Mouse (Mus musculus) spleen, postnatal 0 days (tissue): Measurements from ENCODE around the gene H2al2a. TPM values are rescaled to one million over a fixed set of nuclear protein-coding genes. Genes with fewer than 3 reads are reported as not detected.

Experiments used
- polyA plus RNA-seq: library from polyadenylated mRNA; unstranded; fragments of >200 nt; fragmentation: Nextera tagmentation; extraction: Ambion mirVana; gene quantifications from 2 replicates; pipeline ENCODE4 v1.2.1, GENCODE M21; 2015

Gene H2al2a
- not detected in 2 replicates for polyA plus RNA-seq

GRCm38 (mm10) chr2:17996858-17997257 lies at the start of gene H2al2a:
Gene H2al2a (minus strand): TSS chr2:17996958.

DNA sequence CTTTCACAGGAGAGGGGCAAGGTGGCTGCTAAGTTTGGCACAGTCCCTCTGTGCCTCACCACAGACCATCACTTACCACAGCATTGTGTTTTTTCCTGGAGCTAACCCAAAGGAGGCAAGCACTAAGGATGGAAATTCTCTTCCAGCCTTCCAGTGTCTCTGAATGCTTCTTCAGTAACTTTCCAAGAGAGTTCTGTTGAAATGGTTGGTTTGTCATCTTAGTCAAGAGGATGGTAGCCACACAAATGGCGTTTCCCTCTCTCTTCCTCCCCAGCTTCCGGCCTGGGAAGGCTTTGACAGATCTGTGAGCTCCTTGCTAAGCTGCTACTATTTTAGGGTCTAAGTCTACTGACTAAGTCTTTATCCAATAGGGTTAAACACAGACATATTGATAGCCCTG lies 40.7 kb upstream of the H2al2a start, which contains the start of gene A930004D18Rik:
Gene A930004D18Rik (minus strand): TSS at position 247 of the 400 bp plus-strand sequence.

Other genes with a start within 250 kb of the H2al2a start
- gene A930004D18Rik, start 40.8 kb upstream of the H2al2a start, polyA plus RNA-seq = 2.5 and 2.7 TPM in 2 replicates
- gene Skida1, start 52.1 kb upstream of the H2al2a start, polyA plus RNA-seq = 0.36 and 0.41 TPM in 2 replicates
- gene Mllt10, start 58.3 kb upstream of the H2al2a start, polyA plus RNA-seq = 44.5 and 49.5 TPM in 2 replicates